Mouse (Mus musculus): ENCODE measurements at regions not wholly inside any gene's neighbourhood (a gene's known extent, or its start where the extent isn't known, plus 50 kb on each side); places are given as distances from the start of the nearest gene placed in this dataset.

DNA sequence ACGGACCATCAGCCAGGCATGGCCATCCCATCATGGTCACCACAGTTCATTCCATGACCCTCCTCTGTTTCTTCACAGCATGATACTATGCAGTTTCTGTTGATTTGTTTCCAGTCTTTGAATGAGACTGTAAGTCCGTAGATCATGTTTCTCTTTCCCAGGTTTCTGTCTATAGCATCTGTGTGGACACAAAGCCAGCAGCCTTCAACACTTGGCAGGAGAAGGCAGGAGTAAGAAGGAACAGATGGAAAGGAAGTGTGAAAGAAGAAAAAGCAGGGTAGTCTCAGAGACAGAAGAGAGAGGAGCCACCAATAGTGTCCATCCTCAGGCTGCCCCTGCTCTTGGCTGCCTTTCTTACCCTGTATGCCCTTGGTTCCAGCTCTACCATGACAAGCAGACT, 136.6 kb downstream of the Sp3 start:
- TF ChIP-seq CTCF (IDR thresholded peaks at IDR 0.05; ENCODE audit: borderline replicate concordance, insufficient read depth, low read length), result no peak
- no peak for TF ChIP-seq POLR2A (IDR thresholded peaks at IDR 0.05; ENCODE audit: low read depth, low read length)

Data from embryonic fibroblast, embryonic 13.5 days (primary cell).